Mouse (Mus musculus) liver, adult 2 months (tissue): ENCODE results near the gene Gm973. TPM values are rescaled to one million over a fixed set of nuclear protein-coding genes. Genes with fewer than 3 reads are reported as not detected.

Source experiments
- DNase-seq: peaks from one replicate; pipeline ENCODE4 v3.0.0-alpha.2; 2011; ENCODE audit warnings: low read depth, low spot score; ENCODE audit errors: extremely low read depth
- H3K27ac ChIP-seq: fragments of 200-500 bp; replicated peaks from 2 replicates; pipeline ENCODE4 v1.5.1; 2012; ENCODE audit warnings: low read depth, mild to moderate bottlenecking, control low read depth, inconsistent platforms, low read length; ENCODE audit not compliant: insufficient read depth
- H3K27me3 ChIP-seq: fragments of 200-500 bp; 2 replicates; pipeline ENCODE4 v1.6.1; 2012; ENCODE audit warnings: mild to moderate bottlenecking, moderate library complexity, low read length, inconsistent platforms; ENCODE audit not compliant: control insufficient read depth, insufficient read depth
- H3K36me3 ChIP-seq: fragments of 200-500 bp; 2 replicates; pipeline ENCODE4 v1.6.1; 2012; ENCODE audit warnings: low read length, inconsistent platforms; ENCODE audit not compliant: control insufficient read depth, insufficient read depth
- H3K4me1 ChIP-seq: fragments of 200-500 bp; 2 replicates; pipeline ENCODE4 v1.6.1; 2011; ENCODE audit warnings: low read length; ENCODE audit not compliant: control insufficient read depth, insufficient read depth
- H3K4me3 ChIP-seq: fragments of 200-500 bp; 2 replicates; pipeline ENCODE4 v1.5.1; 2011; ENCODE audit warnings: low read depth, mild to moderate bottlenecking, control low read depth, low read length, moderate library complexity; ENCODE audit not compliant: insufficient read depth
- H3K79me2 ChIP-seq: fragments of 200-500 bp; 2 replicates; pipeline ENCODE4 v1.6.1; 2012; ENCODE audit warnings: inconsistent platforms, mild to moderate bottlenecking, low read length, moderate library complexity; ENCODE audit not compliant: control insufficient read depth, insufficient read depth
- H3K9ac ChIP-seq: fragments of 200-500 bp; 2 replicates; pipeline ENCODE4 v1.6.1; 2012; ENCODE audit warnings: low read depth, mild to moderate bottlenecking, control low read depth, inconsistent platforms, low read length
- CTCF ChIP-seq: fragments of 200-500 bp; IDR thresholded peaks from 2 replicates; pipeline ENCODE4 v1.5.1; 2011; ENCODE audit warnings: low read depth, low read length, control low read depth
- POLR2A ChIP-seq: fragments of 200-500 bp; IDR thresholded peaks from 2 replicates; pipeline ENCODE4 v1.6.1; 2011; ENCODE audit warnings: low read length, control low read depth; ENCODE audit not compliant: insufficient read depth; ENCODE audit errors: extremely low read depth
- WGBS: fragments of 180-500 bp; shearing (Covaris S2); methylation state at CpG from one replicate; pipeline ENCODE4 v1.1.7; 2018; 5-methylcytosine and 5-hydroxymethylcytosine counted together
- polyA plus RNA-seq: library from polyadenylated mRNA; depleted of rRNA; stranded (reverse); fragments of >200 nt; gene quantifications from 2 replicates; pipeline ENCODE4 v1.2.3, GENCODE M21; 2012
- total RNA-seq: library from RNA; depleted of rRNA; stranded (reverse); fragments of >200 nt; gene quantifications from 2 replicates; pipeline ENCODE4 v1.2.3, GENCODE M21; 2014

The Gm973 gene
- total and polyA plus RNA-seq, 2 experiments: not detected

DNA sequence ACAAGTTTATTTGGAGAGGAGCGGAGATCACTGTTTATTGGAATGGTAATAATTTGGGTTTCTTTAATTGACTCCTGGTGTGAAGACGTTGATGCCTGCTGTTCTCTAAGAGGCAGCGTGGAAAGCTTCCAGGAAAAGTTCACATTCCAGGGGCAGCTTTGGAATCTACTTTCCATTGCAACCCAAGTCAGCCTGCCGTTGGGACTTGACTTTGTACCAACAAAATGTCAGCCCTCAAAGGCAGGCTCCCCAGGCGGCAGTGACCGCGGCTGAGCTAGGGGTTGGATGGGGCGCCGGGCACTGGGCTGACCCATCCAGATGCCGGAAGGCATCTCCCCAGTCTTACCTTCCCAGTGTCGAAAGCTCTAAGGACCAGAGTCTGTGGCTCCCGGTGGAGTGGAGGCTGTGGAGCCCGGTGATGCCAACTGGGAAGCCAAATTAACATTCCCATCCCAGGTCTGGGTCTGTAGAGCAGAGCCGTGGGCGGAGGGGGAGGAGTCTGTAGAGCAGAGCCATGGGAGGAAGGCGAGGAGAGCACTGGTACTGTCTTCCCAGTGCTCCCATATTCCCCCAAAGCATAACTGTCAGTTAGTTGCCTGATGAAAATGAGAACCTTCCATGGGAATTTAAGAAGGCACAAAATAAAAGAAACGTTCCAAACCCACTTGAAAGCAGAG lies 7.5 kb upstream of the Gm973 start:
- peaks cover 2% of the 10 kb centered on the region for H3K4me1 ChIP-seq
- H3K27me3 ChIP-seq: no peaks in the 10 kb centered on the region
- no peak for TF ChIP-seq POLR2A
- TF ChIP-seq CTCF: no peak
- DNase-seq: no peak
- H3K79me2 ChIP-seq: no peaks in the 10 kb centered on the region
- no peak overlapping the region for H3K27ac ChIP-seq
- WGBS: 72% methylated on average over 17 of the region's 17 CpGs
- no peaks in the 10 kb centered on the region for H3K36me3 ChIP-seq
- H3K9ac ChIP-seq: no peak overlapping the region
- H3K4me3 ChIP-seq: no peak overlapping the region

DNA sequence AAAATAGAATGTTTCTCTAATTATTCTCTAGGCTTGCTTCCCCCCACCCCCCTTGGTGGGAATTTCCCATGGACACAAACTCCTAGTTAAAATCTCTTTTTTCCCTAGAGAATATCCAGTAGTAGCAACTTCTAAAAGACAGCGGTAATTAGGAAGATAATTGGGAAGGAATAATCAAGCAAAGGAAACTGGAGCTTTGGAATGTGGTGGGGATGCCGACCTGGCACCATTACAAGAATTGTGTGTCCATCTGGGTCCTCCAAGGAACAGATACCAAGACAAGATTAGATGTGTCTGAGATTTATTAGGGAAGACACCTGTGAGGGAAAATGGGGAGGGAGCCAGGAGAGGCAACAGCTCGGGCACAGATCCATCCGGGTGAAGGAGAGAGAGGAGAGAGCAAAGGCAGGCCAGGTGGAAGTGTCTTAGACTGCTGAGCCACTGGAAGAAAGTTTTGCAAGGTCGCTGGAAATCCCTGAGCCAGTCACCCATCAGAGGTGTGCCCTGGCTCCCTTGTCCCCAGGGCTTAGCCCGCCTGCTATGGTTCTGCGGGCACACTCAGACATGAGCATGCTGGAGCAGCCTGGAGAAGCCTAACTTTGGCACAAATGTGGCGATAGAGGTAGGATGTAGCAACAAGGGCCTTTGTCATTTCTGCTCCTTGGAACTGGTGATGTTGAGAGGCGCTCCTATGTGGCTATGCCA lies 4.3 kb upstream of the Gm973 start:
- no peak for DNase-seq
- H3K4me3 ChIP-seq: no peak overlapping the region
- TF ChIP-seq CTCF: no peak
- TF ChIP-seq POLR2A: no peak
- H3K79me2 ChIP-seq: no peaks in the 10 kb centered on the region
- H3K27me3 ChIP-seq: no peaks in the 10 kb centered on the region
- no peak overlapping the region for H3K27ac ChIP-seq
- H3K4me1 ChIP-seq: no peaks in the 10 kb centered on the region
- H3K36me3 ChIP-seq: no peaks in the 10 kb centered on the region
- no peak overlapping the region for H3K9ac ChIP-seq
- 84% methylated on average over 9 of the region's 9 CpGs for WGBS

DNA sequence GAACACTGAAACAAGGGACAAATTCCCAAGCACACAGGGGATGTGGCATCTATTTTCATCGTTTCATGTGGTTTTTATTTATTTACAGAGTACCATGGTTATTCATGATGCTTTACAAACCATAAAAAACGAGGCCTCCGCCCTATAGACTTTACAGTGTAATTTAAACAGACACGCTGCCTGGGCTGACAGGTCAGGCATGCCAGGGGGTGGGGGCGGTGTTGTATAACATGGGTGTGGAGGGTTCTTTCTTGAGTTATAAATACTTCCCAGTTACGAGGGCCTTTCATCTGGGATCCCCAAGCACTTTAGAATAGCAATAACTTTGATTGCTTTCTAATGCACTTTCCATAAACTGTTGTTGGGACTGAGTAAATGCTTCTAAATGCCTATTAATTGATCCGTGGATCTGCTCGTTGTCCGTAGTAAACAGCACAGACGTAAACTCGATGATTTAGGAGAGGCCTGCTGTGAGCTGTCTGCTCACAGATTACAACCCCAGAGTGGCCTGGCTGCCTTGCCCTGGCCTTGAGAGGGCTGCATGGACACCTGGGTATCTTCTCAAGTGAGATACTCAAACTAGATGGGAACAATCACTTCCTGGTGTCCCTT lies 4.3 kb downstream of the Gm973 start:
- Histone ChIP-seq H3K79me2 (no peaks in the 10 kb centered on the region), H3K27ac (no peak overlapping the region), H3K4me3 (no peak overlapping the region), H3K9ac (no peak overlapping the region), H3K4me1 (no peaks in the 10 kb centered on the region), H3K36me3 (no peaks in the 10 kb centered on the region), H3K27me3 (no peaks in the 10 kb centered on the region)
- no peak for TF ChIP-seq POLR2A
- TF ChIP-seq CTCF: no peak
- WGBS: 70% methylated on average over 11 of the region's 11 CpGs
- DNase-seq: no peak

DNA sequence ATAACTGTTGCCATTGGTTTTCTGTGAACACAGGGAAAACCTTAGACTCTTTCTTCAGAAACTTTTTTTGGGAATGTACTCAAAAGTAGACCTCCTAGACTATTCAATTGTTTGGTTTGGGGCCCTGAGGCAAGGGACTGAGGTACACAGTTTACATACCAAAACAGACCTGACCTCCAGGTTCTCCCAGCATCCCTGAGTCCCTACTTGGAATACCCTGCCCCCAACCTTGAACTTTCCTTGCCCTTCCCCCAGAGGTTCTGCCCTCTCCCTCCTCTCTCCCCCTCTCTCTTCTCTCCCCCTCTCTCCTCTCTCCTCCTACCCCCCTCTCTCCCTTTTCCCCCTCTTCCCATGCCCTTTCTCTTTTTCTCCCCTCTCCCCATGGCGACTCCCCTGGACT lies 6.4 kb downstream of the Gm973 start:
- no peak for DNase-seq
- Histone ChIP-seq H3K9ac (no peak overlapping the region), H3K4me1 (no peaks in the 10 kb centered on the region), H3K36me3 (no peaks in the 10 kb centered on the region), H3K27me3 (no peaks in the 10 kb centered on the region), H3K79me2 (no peaks in the 10 kb centered on the region), H3K27ac (no peak overlapping the region), H3K4me3 (no peak overlapping the region)
- TF ChIP-seq POLR2A: no peak
- no peak for TF ChIP-seq CTCF
- WGBS: 36% methylated on average over 1 of the region's 1 CpGs

DNA sequence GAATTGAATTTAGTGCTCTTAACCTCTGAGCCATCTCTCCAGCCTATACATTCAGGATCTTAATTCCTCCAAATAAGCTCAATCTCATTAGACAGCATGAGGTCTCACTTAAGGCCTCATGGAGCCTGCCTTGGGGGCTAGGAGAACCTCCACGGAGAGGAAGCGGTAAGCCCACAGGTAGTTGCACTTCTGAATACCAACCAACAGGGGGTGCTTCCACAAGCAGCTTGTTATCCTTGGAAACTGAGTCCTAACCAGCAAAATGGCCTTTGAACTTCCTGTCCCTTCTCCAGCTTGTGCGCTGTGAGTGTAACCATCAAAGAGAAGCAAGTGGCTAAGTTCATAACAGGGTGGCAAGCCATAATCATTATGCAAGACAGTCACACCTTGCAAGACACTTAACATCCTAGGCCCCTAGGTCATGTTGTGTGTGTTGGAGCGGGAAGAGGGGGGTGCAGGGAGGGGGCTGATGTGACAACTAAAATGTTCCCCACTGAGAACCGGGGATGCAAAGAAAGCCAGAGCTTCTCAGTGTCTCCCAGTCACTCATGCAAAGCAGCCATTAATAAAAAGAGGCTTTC lies 7.4 kb downstream of the Gm973 start:
- Histone ChIP-seq H3K27me3 (no peaks in the 10 kb centered on the region), H3K9ac (no peak overlapping the region), H3K79me2 (no peaks in the 10 kb centered on the region), H3K27ac (no peak overlapping the region), H3K4me1 (no peaks in the 10 kb centered on the region), H3K4me3 (no peak overlapping the region), H3K36me3 (no peaks in the 10 kb centered on the region)
- peak; percentile 11 for DNase-seq
- WGBS: 87% methylated on average over 5 of the region's 5 CpGs
- TF ChIP-seq POLR2A: no peak
- TF ChIP-seq CTCF: 0 out of 2 replicates have a peak, but pooled peaks have one; percentile 6

DNA sequence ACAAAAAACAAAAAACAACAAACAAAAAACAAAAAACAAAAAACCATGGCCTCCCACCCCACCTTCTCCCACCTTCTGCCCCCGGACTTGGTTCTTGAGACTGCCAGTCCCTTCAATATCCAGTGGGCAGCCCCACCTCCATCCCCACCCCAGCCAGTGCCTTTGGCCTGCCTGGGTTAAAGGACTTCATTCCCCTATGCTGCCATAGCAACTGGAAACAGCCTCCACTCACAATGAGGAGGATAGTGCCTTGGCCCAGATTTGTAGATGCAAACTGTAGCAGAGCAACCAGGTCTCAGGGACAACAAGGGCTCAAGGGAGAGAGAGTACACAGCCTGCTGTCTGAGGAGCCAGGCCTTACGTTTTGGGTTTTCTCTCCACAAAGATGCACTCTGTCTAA lies 8.0 kb downstream of the Gm973 start:
- Histone ChIP-seq H3K4me3 (no peak overlapping the region), H3K36me3 (no peaks in the 10 kb centered on the region), H3K27ac (no peak overlapping the region), H3K9ac (no peak overlapping the region), H3K27me3 (no peaks in the 10 kb centered on the region), H3K4me1 (no peaks in the 10 kb centered on the region), H3K79me2 (no peaks in the 10 kb centered on the region)
- DNase-seq: no peak
- TF ChIP-seq POLR2A (no peak), CTCF (no peak)
- WGBS: 91% methylated on average over 2 of the region's 2 CpGs
